Mouse (Mus musculus) adipose tissue, adult 10 weeks (tissue): ENCODE results near the gene Olfr890. TPM values are rescaled to one million over a fixed set of nuclear protein-coding genes. Genes with fewer than 3 reads are reported as not detected.

ENCODE experiments used
- polyA plus RNA-seq: library from polyadenylated mRNA; stranded (reverse); fragments of 350-450 nt; fragmentation: Illumina TruSeq; extraction: RNeasy Lipid Tissue Mini Kit (QIAGEN cat#74804); gene quantifications from one replicate; pipeline ENCODE4 v1.2.3, GENCODE M21; 2014; ENCODE audit warnings: low read depth, low replicate concordance

The Olfr890 gene
- polyA plus RNA-seq = not detected

DNA sequence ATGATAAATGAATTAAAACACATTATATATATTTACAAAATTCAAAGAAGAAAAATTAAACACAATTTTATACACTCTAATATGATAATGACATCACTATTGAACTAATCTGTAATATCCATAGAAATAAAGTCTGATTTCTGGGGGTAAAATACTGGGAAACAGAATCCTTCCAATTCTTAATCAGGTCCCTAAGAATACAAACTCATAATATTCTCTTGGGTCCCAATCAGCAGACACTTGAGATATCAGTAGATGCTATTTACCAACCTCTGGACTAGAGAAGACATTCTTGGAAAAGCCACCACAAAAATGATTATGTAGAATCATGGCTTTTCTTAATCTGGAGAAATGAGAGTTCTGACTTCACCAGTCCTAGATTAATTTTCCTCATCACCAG lies at the start of gene Olfr890:
Gene Olfr890 (plus strand): TSS at position 301 of the 400 bp plus-strand sequence.

GRCm38 (mm10) chr9:38107828-38108227 lies 34.5 kb upstream of the Olfr890 start, which contains the start of gene Olfr888:
TSS of gene Olfr888 (plus strand) at chr9:38108128.

DNA sequence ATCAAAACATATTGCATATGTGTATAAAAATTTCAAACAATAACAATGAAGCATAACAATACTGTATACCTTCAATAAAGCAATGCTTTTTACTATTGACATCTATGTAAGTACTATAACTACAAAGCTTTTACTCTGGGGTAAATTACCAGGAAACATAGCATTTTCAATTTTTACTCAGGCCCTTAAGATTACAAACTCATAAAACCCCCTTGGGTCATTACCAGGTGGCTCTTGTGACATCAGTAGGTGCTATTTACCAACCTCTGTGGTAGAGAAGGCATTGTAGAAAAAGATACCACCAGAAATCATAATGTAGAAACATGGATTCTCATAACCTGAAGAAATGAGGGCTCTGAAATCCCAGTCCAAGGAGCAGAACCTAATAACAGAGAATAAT lies 27.4 kb upstream of the Olfr890 start, which contains the start of gene Olfr889:
Gene Olfr889 (plus strand): TSS at position 301 of the 400 bp plus-strand sequence.

DNA sequence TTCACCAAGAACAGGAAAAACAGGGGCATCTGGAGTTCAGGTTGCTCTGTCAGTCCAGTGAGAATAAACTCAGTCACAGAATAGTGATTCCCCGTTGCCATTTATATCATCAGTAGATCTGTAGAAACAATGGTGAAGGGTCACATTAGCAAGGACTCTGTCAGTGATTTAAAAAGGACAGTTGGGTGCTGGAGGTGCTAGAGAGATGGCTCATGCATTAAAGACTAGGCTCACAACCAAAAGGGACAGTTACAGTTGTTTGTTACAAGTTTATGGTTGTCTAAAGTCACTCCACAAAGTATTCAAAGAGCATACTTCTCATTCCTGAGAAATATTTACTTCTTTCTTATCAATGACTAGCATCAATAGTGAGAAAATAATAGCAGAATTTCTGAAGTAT lies 38.4 kb downstream of the Olfr890 start, which contains the start of gene Olfr891:
Gene Olfr891 (minus strand): TSS at position 101 of the 400 bp plus-strand sequence.

Other genes starting within 250 kb of the Olfr890 start
- gene Olfr145, start 245.8 kb upstream of the Olfr890 start, polyA plus RNA-seq = not detected
- not detected for gene Olfr878, start 224.7 kb upstream of the Olfr890 start, polyA plus RNA-seq
- not detected for gene Olfr881, start 150.7 kb upstream of the Olfr890 start, polyA plus RNA-seq
- not detected for gene Olfr883, start 116.7 kb upstream of the Olfr890 start, polyA plus RNA-seq
- gene Olfr884, start 96.0 kb upstream of the Olfr890 start, polyA plus RNA-seq = not detected
- gene Olfr885, start 81.2 kb upstream of the Olfr890 start, polyA plus RNA-seq = not detected
- gene Olfr887, start 58.4 kb upstream of the Olfr890 start, polyA plus RNA-seq = not detected
- gene Olfr888, start 34.4 kb upstream of the Olfr890 start, polyA plus RNA-seq = not detected
- gene Olfr889, start 27.3 kb upstream of the Olfr890 start, polyA plus RNA-seq = not detected
- gene Olfr891, start 38.3 kb downstream of the Olfr890 start, polyA plus RNA-seq = not detected
- not detected for gene Olfr893, start 65.8 kb downstream of the Olfr890 start, polyA plus RNA-seq
- gene Olfr894, start 75.5 kb downstream of the Olfr890 start, polyA plus RNA-seq = not detected
- gene Olfr143, start 110.3 kb downstream of the Olfr890 start, polyA plus RNA-seq = not detected
- gene Olfr895, start 125.3 kb downstream of the Olfr890 start, polyA plus RNA-seq = not detected
- not detected for gene Olfr896-ps1, start 148.6 kb downstream of the Olfr890 start, polyA plus RNA-seq
- gene Olfr25, start 186.5 kb downstream of the Olfr890 start, polyA plus RNA-seq = not detected
- gene Olfr898, start 205.9 kb downstream of the Olfr890 start, polyA plus RNA-seq = not detected
- not detected for gene Olfr250, start 224.4 kb downstream of the Olfr890 start, polyA plus RNA-seq
- gene Olfr251, start 234.6 kb downstream of the Olfr890 start, polyA plus RNA-seq = not detected